Mouse (Mus musculus): ENCODE measurements at regions not wholly inside any gene's neighbourhood (a gene's known extent, or its start where the extent isn't known, plus 50 kb on each side); places are given as distances from the start of the nearest gene placed in this dataset.
"Not testable (repeated sequence)": the region's sequence is repeated elsewhere in the genome, so short reads cannot be mapped to it uniquely, and the experiment has no call there.

- H3K27me3 ChIP-seq (replicated peaks; ENCODE audit: control insufficient read depth, insufficient read depth, low read length); H3K4me2 ChIP-seq (ENCODE audit: low read length); DNase-seq (ENCODE audit: low spot score); H3K36me3 ChIP-seq (ENCODE audit: control insufficient read depth, insufficient read depth, low read length); H3K27ac ChIP-seq (ENCODE audit: low read depth); H3K4me3 ChIP-seq (ENCODE audit: low read depth, low read length); ATAC-seq (replicated peaks; ENCODE audit: low FRiP score, low TSS enrichment, low read depth); H3K9me3 ChIP-seq (ENCODE audit: control insufficient read depth, low read length); H3K4me1 ChIP-seq (replicated peaks; ENCODE audit: control insufficient read depth, insufficient read depth, low read length); H3K9ac ChIP-seq (ENCODE audit: low read length): not testable (repeated sequence)
- 93% methylated on average over 12 of the region's 12 CpGs for WGBS
Measured at GRCm38 (mm10) chr13:99663422-99663821, 147.1 kb upstream of the Map1b start.

GRCm38 (mm10) chr13:99647661-99648204 is 131.4 kb upstream of the Map1b start:
- Histone ChIP-seq H3K4me3 (ENCODE audit: low read depth, low read length) (no peak overlapping the region), H3K36me3 (ENCODE audit: control insufficient read depth, insufficient read depth, low read length) (no peaks in the 10 kb centered on the region), H3K9me3 (ENCODE audit: control insufficient read depth, low read length) (no peaks in the 10 kb centered on the region), H3K4me2 (ENCODE audit: low read length) (no peak overlapping the region), H3K4me1 (replicated peaks; ENCODE audit: control insufficient read depth, insufficient read depth, low read length) (no peaks in the 10 kb centered on the region), H3K27me3 (replicated peaks; ENCODE audit: control insufficient read depth, insufficient read depth, low read length) (no peaks in the 10 kb centered on the region), H3K27ac (ENCODE audit: low read depth) (no peak overlapping the region), H3K9ac (ENCODE audit: low read length) (no peak overlapping the region)
- no peak for DNase-seq (ENCODE audit: low spot score)
- 66% methylated on average over 6 of the region's 6 CpGs for WGBS
- no peak for ATAC-seq (replicated peaks; ENCODE audit: low FRiP score, low TSS enrichment, low read depth)

- Histone ChIP-seq H3K27me3 (replicated peaks; ENCODE audit: control insufficient read depth, insufficient read depth, low read length) (no peaks in the 10 kb centered on the region), H3K9ac (ENCODE audit: low read length) (no peak overlapping the region), H3K4me3 (ENCODE audit: low read depth, low read length) (no peak overlapping the region), H3K9me3 (ENCODE audit: control insufficient read depth, low read length) (no peaks in the 10 kb centered on the region), H3K4me2 (ENCODE audit: low read length) (no peak overlapping the region), H3K27ac (ENCODE audit: low read depth) (no peak overlapping the region), H3K36me3 (ENCODE audit: control insufficient read depth, insufficient read depth, low read length) (no peaks in the 10 kb centered on the region), H3K4me1 (replicated peaks; ENCODE audit: control insufficient read depth, insufficient read depth, low read length) (no peaks in the 10 kb centered on the region)
- no peak for ATAC-seq (replicated peaks; ENCODE audit: low FRiP score, low TSS enrichment, low read depth)
- WGBS, result 90% methylated on average over 1 of the region's 1 CpGs
- no peak for DNase-seq (ENCODE audit: low spot score)
Measured at GRCm38 (mm10) chr13:99644771-99645170, 128.4 kb upstream of the Map1b start.

- 54% methylated on average over 5 of the region's 5 CpGs for whole genome bisulfite sequencing
- no peaks in the 10 kb centered on the region for H3K36me3 ChIP-seq (ENCODE audit: control insufficient read depth, insufficient read depth, low read length)
- H3K27me3 ChIP-seq (replicated peaks; ENCODE audit: control insufficient read depth, insufficient read depth, low read length), result no peaks in the 10 kb centered on the region
- DNase-seq (ENCODE audit: low spot score), result no peak
- H3K4me3 ChIP-seq (ENCODE audit: low read depth, low read length), result no peak overlapping the region
- no peaks in the 10 kb centered on the region for H3K4me1 ChIP-seq (replicated peaks; ENCODE audit: control insufficient read depth, insufficient read depth, low read length)
- no peak overlapping the region for H3K27ac ChIP-seq (ENCODE audit: low read depth)
- no peaks in the 10 kb centered on the region for H3K9me3 ChIP-seq (ENCODE audit: control insufficient read depth, low read length)
- no peak overlapping the region for H3K9ac ChIP-seq (ENCODE audit: low read length)
- no peak for ATAC-seq (replicated peaks; ENCODE audit: low FRiP score, low TSS enrichment, low read depth)
- H3K4me2 ChIP-seq (ENCODE audit: low read length), result no peak overlapping the region
Measured at GRCm38 (mm10) chr13:99642811-99643210, 126.5 kb upstream of the Map1b start.

GRCm38 (mm10) chr13:99642301-99642700 is 126.0 kb upstream of the Map1b start:
- Histone ChIP-seq H3K9ac (ENCODE audit: low read length) (no peak overlapping the region), H3K27me3 (replicated peaks; ENCODE audit: control insufficient read depth, insufficient read depth, low read length) (no peaks in the 10 kb centered on the region), H3K4me2 (ENCODE audit: low read length) (no peak overlapping the region), H3K9me3 (ENCODE audit: control insufficient read depth, low read length) (no peaks in the 10 kb centered on the region), H3K4me1 (replicated peaks; ENCODE audit: control insufficient read depth, insufficient read depth, low read length) (no peaks in the 10 kb centered on the region), H3K4me3 (ENCODE audit: low read depth, low read length) (no peak overlapping the region), H3K27ac (ENCODE audit: low read depth) (no peak overlapping the region), H3K36me3 (ENCODE audit: control insufficient read depth, insufficient read depth, low read length) (no peaks in the 10 kb centered on the region)
- 59% methylated on average over 5 of the region's 5 CpGs for WGBS
- DNase-seq (ENCODE audit: low spot score) (no peak), ATAC-seq (replicated peaks; ENCODE audit: low FRiP score, low TSS enrichment, low read depth) (no peak)

- no peaks in the 10 kb centered on the region for H3K27me3 ChIP-seq (replicated peaks; ENCODE audit: control insufficient read depth, insufficient read depth, low read length)
- H3K9ac ChIP-seq (ENCODE audit: low read length), result no peak overlapping the region
- no peak overlapping the region for H3K27ac ChIP-seq (ENCODE audit: low read depth)
- WGBS, result 72% methylated on average over 22 of the region's 22 CpGs
- H3K4me1 ChIP-seq (replicated peaks; ENCODE audit: control insufficient read depth, insufficient read depth, low read length), result no peaks in the 10 kb centered on the region
- DNase-seq (ENCODE audit: low spot score), result no peak
- no peak for ATAC-seq (replicated peaks; ENCODE audit: low FRiP score, low TSS enrichment, low read depth)
- H3K4me3 ChIP-seq (ENCODE audit: low read depth, low read length), result no peak overlapping the region
- no peak overlapping the region; the same call in 1 of the 2 replicates for H3K4me2 ChIP-seq (ENCODE audit: low read length)
- no peaks in the 10 kb centered on the region for H3K36me3 ChIP-seq (ENCODE audit: control insufficient read depth, insufficient read depth, low read length)
- H3K9me3 ChIP-seq (ENCODE audit: control insufficient read depth, low read length), result no peaks in the 10 kb centered on the region
Measured at GRCm38 (mm10) chr13:99641386-99642165, 125.2 kb upstream of the Map1b start.

GRCm38 (mm10) chr13:99632706-99633105 is 116.4 kb upstream of the Map1b start:
- H3K27ac ChIP-seq (ENCODE audit: low read depth), result no peak overlapping the region
- H3K9me3 ChIP-seq (ENCODE audit: control insufficient read depth, low read length), result no peaks in the 10 kb centered on the region
- H3K4me1 ChIP-seq (replicated peaks; ENCODE audit: control insufficient read depth, insufficient read depth, low read length), result no peaks in the 10 kb centered on the region; the same call in 1 of the 2 replicates
- H3K9ac ChIP-seq (ENCODE audit: low read length), result no peak overlapping the region
- no peaks in the 10 kb centered on the region for H3K36me3 ChIP-seq (ENCODE audit: control insufficient read depth, insufficient read depth, low read length)
- no peak for ATAC-seq (replicated peaks; ENCODE audit: low FRiP score, low TSS enrichment, low read depth)
- no peaks in the 10 kb centered on the region for H3K27me3 ChIP-seq (replicated peaks; ENCODE audit: control insufficient read depth, insufficient read depth, low read length)
- no peak overlapping the region for H3K4me3 ChIP-seq (ENCODE audit: low read depth, low read length)
- 81% methylated on average over 5 of the region's 5 CpGs for WGBS
- no peak for DNase-seq (ENCODE audit: low spot score)
- H3K4me2 ChIP-seq (ENCODE audit: low read length), result no peak overlapping the region

- no peak overlapping the region for H3K4me3 ChIP-seq (ENCODE audit: low read depth, low read length)
- ATAC-seq (replicated peaks; ENCODE audit: low FRiP score, low TSS enrichment, low read depth) (no peak), DNase-seq (ENCODE audit: low spot score) (no peak)
- no peak overlapping the region for H3K4me2 ChIP-seq (ENCODE audit: low read length)
- no peaks in the 10 kb centered on the region; the same call in 1 of the 2 replicates for H3K4me1 ChIP-seq (replicated peaks; ENCODE audit: control insufficient read depth, insufficient read depth, low read length)
- H3K36me3 ChIP-seq (ENCODE audit: control insufficient read depth, insufficient read depth, low read length), result no peaks in the 10 kb centered on the region
- no peaks in the 10 kb centered on the region for H3K27me3 ChIP-seq (replicated peaks; ENCODE audit: control insufficient read depth, insufficient read depth, low read length)
- H3K9me3 ChIP-seq (ENCODE audit: control insufficient read depth, low read length), result no peaks in the 10 kb centered on the region
- no peak overlapping the region for H3K27ac ChIP-seq (ENCODE audit: low read depth)
- H3K9ac ChIP-seq (ENCODE audit: low read length), result no peak overlapping the region
- WGBS, result 80% methylated on average over 3 of the region's 3 CpGs
Measured at GRCm38 (mm10) chr13:99630800-99631199, 114.5 kb upstream of the Map1b start.

- no peak for ATAC-seq (replicated peaks; ENCODE audit: low FRiP score, low TSS enrichment, low read depth)
- H3K27ac ChIP-seq (ENCODE audit: low read depth), result no peak overlapping the region
- H3K4me3 ChIP-seq (ENCODE audit: low read depth, low read length), result no peak overlapping the region
- no peak overlapping the region for H3K4me2 ChIP-seq (ENCODE audit: low read length)
- no peaks in the 10 kb centered on the region for H3K36me3 ChIP-seq (ENCODE audit: control insufficient read depth, insufficient read depth, low read length)
- no peaks in the 10 kb centered on the region for H3K9me3 ChIP-seq (ENCODE audit: control insufficient read depth, low read length)
- H3K9ac ChIP-seq (ENCODE audit: low read length), result no peak overlapping the region
- DNase-seq (ENCODE audit: low spot score), result no peak
- 95% methylated on average over 22 of the region's 22 CpGs for WGBS
- H3K27me3 ChIP-seq (replicated peaks; ENCODE audit: control insufficient read depth, insufficient read depth, low read length), result no peaks in the 10 kb centered on the region
- no peaks in the 10 kb centered on the region; the same call in 1 of the 2 replicates for H3K4me1 ChIP-seq (replicated peaks; ENCODE audit: control insufficient read depth, insufficient read depth, low read length)
Measured at GRCm38 (mm10) chr13:99630356-99630755, 114.0 kb upstream of the Map1b start.

Measured in intestine, embryonic 14.5 days (tissue).